Mouse (Mus musculus): ENCODE data around the gene Prf1. TPM values are rescaled to one million over a fixed set of nuclear protein-coding genes. Genes with fewer than 3 reads are reported as not detected.

The Prf1 gene
- total and polyA plus RNA-seq, 3 experiments, result 0.39 to 0.93 (median 0.43) TPM

- Histone ChIP-seq H3K9me3 (replicated peaks; ENCODE audit: low read length) (no peaks in the 10 kb centered on the region), H3K4me2 (ENCODE audit: insufficient read depth, low read depth, poor library complexity, severe bottlenecking) (no peak overlapping the region), H3K9ac (ENCODE audit: insufficient read depth, low read depth) (no peak overlapping the region), H3K27me3 (replicated peaks) (no peaks in the 10 kb centered on the region), H3K79me2 (replicated peaks; ENCODE audit: control insufficient read depth, extremely low read depth, insufficient read depth, poor library complexity, severe bottlenecking) (no peaks in the 10 kb centered on the region), H3K4me1 (ENCODE audit: control insufficient read depth in 1 of 2, insufficient read depth in 2 of 2) (peaks cover 3 to 44% of the 10 kb centered on the region in 2 experiments; a peak in 3 of 4 replicates), H3K4me3 (replicated peaks in 1 of 3; ENCODE audit: low read depth in 2 of 3, low read length in 2 of 3, poor library complexity in 1 of 3) (no peak overlapping the region), H3K36me3 (replicated peaks in 1 of 2; ENCODE audit: control insufficient read depth in 1 of 2, insufficient read depth in 1 of 2, low read length in 1 of 2) (peaks cover 0 to 2% of the 10 kb centered on the region in 2 experiments), H3K27ac (ENCODE audit: insufficient read depth, low read depth) (no peak overlapping the region)
- dilution Hi-C loops (cut with MboI; ENCODE audit: extremely low pct_ligation_motif_present, extremely low pct_unique_long_range_greater_than_20kb, low sequenced_read_pairs), result no loop called here
- no peak for DNase-seq (ENCODE audit: extremely low read depth)
- in situ Hi-C loops (cut with MboI; ENCODE audit: low pct_ligation_motif_present, low pct_unique_long_range_greater_than_20kb, low sequenced_read_pairs), result loop anchor here (5.0 to 25.0 kb wide), 2 partner anchors 127 to 338 kb away; no protein-coding TSS in a partner anchor
- TF ChIP-seq ELF1 (IDR thresholded peaks at IDR 0.05; ENCODE audit: low read depth, low read length) (no peak), TCF12 (IDR thresholded peaks at IDR 0.05; ENCODE audit: low read depth, low read length) (no peak), UBTF (IDR thresholded peaks at IDR 0.05; ENCODE audit: low read depth, low read length) (no peak), JUN (IDR thresholded peaks at IDR 0.05; ENCODE audit: insufficient read depth, low read depth, low read length) (no peak), SIN3A (IDR thresholded peaks at IDR 0.05; ENCODE audit: low read length) (no peak), MYC (IDR thresholded peaks at IDR 0.05; ENCODE audit: low read depth, low read length) (no peak), MXI1 (IDR thresholded peaks at IDR 0.05; ENCODE audit: low read depth, low read length) (no peak), MEF2A (IDR thresholded peaks at IDR 0.05; ENCODE audit: borderline replicate concordance, low read depth, low read length) (no peak), MAX (IDR thresholded peaks at IDR 0.05; ENCODE audit: low read length) (no peak), BHLHE40 (IDR thresholded peaks at IDR 0.05; ENCODE audit: low read depth, low read length) (no peak), ETS1 (conservative IDR thresholded peaks at IDR 0.05; ENCODE audit: low read depth, low read length) (no peak), SMC3 (IDR thresholded peaks at IDR 0.05; ENCODE audit: low read depth, low read length) (no peak), GABPA (IDR thresholded peaks at IDR 0.05; ENCODE audit: insufficient replicate concordance, low read depth, low read length) (no peak)
Measured at GRCm38 (mm10) chr10:61324717-61325116, 27.1 kb downstream of the Prf1 start.

- in situ Hi-C loops (cut with MboI; ENCODE audit: low pct_ligation_motif_present, low pct_unique_long_range_greater_than_20kb, low sequenced_read_pairs) (loop anchor here (25.0 kb wide), 1 partner anchor 336 kb away; no protein-coding TSS in a partner anchor), dilution Hi-C loops (cut with MboI; ENCODE audit: extremely low pct_ligation_motif_present, extremely low pct_unique_long_range_greater_than_20kb, low sequenced_read_pairs) (no loop called here)
- TF ChIP-seq ZMIZ1 (IDR thresholded peaks at IDR 0.05; ENCODE audit: low read depth, low read length) (no peak), ELF1 (IDR thresholded peaks at IDR 0.05; ENCODE audit: low read depth, low read length) (0 out of 2 replicates have a peak, but pooled peaks have one; percentile 24)
- Histone ChIP-seq H3K4me3 (replicated peaks in 1 of 3; ENCODE audit: low read depth in 2 of 3, low read length in 2 of 3, poor library complexity in 1 of 3) (no peak overlapping the region), H3K4me2 (ENCODE audit: insufficient read depth, low read depth, poor library complexity, severe bottlenecking) (no peak overlapping the region), H3K27me3 (replicated peaks) (no peaks in the 10 kb centered on the region), H3K36me3 (replicated peaks in 1 of 2; ENCODE audit: control insufficient read depth in 1 of 2, insufficient read depth in 1 of 2, low read length in 1 of 2) (no peaks in the 10 kb centered on the region), H3K27ac (ENCODE audit: insufficient read depth, low read depth) (no peak overlapping the region), H3K4me1 (ENCODE audit: control insufficient read depth in 1 of 2, insufficient read depth in 2 of 2) (peaks cover 3 to 37% of the 10 kb centered on the region in 2 experiments; a peak in 3 of 4 replicates), H3K9me3 (replicated peaks; ENCODE audit: low read length) (no peaks in the 10 kb centered on the region), H3K79me2 (replicated peaks; ENCODE audit: control insufficient read depth, extremely low read depth, insufficient read depth, poor library complexity, severe bottlenecking) (no peaks in the 10 kb centered on the region), H3K9ac (ENCODE audit: insufficient read depth, low read depth) (no peak overlapping the region)
- no peak for DNase-seq (ENCODE audit: extremely low read depth)
Measured at GRCm38 (mm10) chr10:61325782-61326328, 28.2 kb downstream of the Prf1 start.

Measured in CH12.LX (cell line).